Mouse (Mus musculus): ENCODE data around the gene Gm4881. TPM values are rescaled to one million over a fixed set of nuclear protein-coding genes. Genes with fewer than 3 reads are reported as not detected.

The Gm4881 gene
- polyA plus RNA-seq, 1 experiment from 2014 or later: not detected

- 60% methylated on average over 8 of the region's 8 CpGs for WGBS (ENCODE audit: insufficient replicate concordance)
- Histone ChIP-seq H3K9ac (ENCODE audit: low read depth, low read length) (no peak overlapping the region), H3K4me1 (ENCODE audit: control insufficient read depth, low read depth, low read length) (peaks cover 10% of the 10 kb centered on the region)
Observed at GRCm38 (mm10) chr7:24967966-24968365, 23.7 kb upstream of the Gm4881 start.

GRCm38 (mm10) chr7:24964897-24965535 is 20.7 kb upstream of the Gm4881 start:
- Histone ChIP-seq H3K4me1 (ENCODE audit: control insufficient read depth, low read depth, low read length) (no peaks in the 10 kb centered on the region), H3K4me2 (ENCODE audit: low read depth, low read length) (no peak overlapping the region), H3K36me3 (ENCODE audit: control insufficient read depth, insufficient read depth) (no peaks in the 10 kb centered on the region), H3K9ac (ENCODE audit: low read depth, low read length) (no peak overlapping the region), H3K4me3 (ENCODE audit: low read depth, low read length) (no peak overlapping the region), H3K27me3 (ENCODE audit: control insufficient read depth, insufficient read depth, low read depth, low read length) (no peaks in the 10 kb centered on the region), H3K27ac (ENCODE audit: low read length) (no peak overlapping the region), H3K9me3 (replicated peaks; ENCODE audit: control insufficient read depth, low read length) (no peaks in the 10 kb centered on the region)
- no peak for ATAC-seq (ENCODE audit: low read depth)
- 7% methylated on average over 5 of the region's 5 CpGs for WGBS (ENCODE audit: insufficient replicate concordance)

More at GRCm38 (mm10) chr7:24967966-24968365, 23.7 kb upstream of the Gm4881 start:
- Histone ChIP-seq H3K4me2 (ENCODE audit: low read depth, low read length) (no peak overlapping the region), H3K36me3 (ENCODE audit: control insufficient read depth, insufficient read depth) (no peaks in the 10 kb centered on the region), H3K27me3 (ENCODE audit: control insufficient read depth, insufficient read depth, low read depth, low read length) (no peaks in the 10 kb centered on the region), H3K27ac (ENCODE audit: low read length) (no peak overlapping the region), H3K9me3 (replicated peaks; ENCODE audit: control insufficient read depth, low read length) (no peaks in the 10 kb centered on the region), H3K4me3 (ENCODE audit: low read depth, low read length) (no peak overlapping the region)
- ATAC-seq (ENCODE audit: low read depth): no peak

- Histone ChIP-seq H3K9me3 (replicated peaks; ENCODE audit: control insufficient read depth, low read length) (no peaks in the 10 kb centered on the region), H3K27ac (ENCODE audit: low read length) (no peak overlapping the region), H3K36me3 (ENCODE audit: control insufficient read depth, insufficient read depth) (no peaks in the 10 kb centered on the region), H3K27me3 (ENCODE audit: control insufficient read depth, insufficient read depth, low read depth, low read length) (no peaks in the 10 kb centered on the region), H3K9ac (ENCODE audit: low read depth, low read length) (no peak overlapping the region), H3K4me2 (ENCODE audit: low read depth, low read length) (no peak overlapping the region), H3K4me1 (ENCODE audit: control insufficient read depth, low read depth, low read length) (no peaks in the 10 kb centered on the region), H3K4me3 (ENCODE audit: low read depth, low read length) (no peak overlapping the region)
- WGBS (ENCODE audit: insufficient replicate concordance): 48% methylated on average over 2 of the region's 2 CpGs
- ATAC-seq (ENCODE audit: low read depth): no peak
Observed at GRCm38 (mm10) chr7:24964288-24964687, 20.0 kb upstream of the Gm4881 start.

- Histone ChIP-seq H3K4me1 (ENCODE audit: control insufficient read depth, low read depth, low read length) (no peaks in the 10 kb centered on the region), H3K4me3 (ENCODE audit: low read depth, low read length) (no peak overlapping the region), H3K27me3 (ENCODE audit: control insufficient read depth, insufficient read depth, low read depth, low read length) (peaks cover 68% of the 10 kb centered on the region), H3K4me2 (ENCODE audit: low read depth, low read length) (no peak overlapping the region), H3K36me3 (ENCODE audit: control insufficient read depth, insufficient read depth) (no peaks in the 10 kb centered on the region), H3K9me3 (replicated peaks; ENCODE audit: control insufficient read depth, low read length) (no peaks in the 10 kb centered on the region), H3K9ac (ENCODE audit: low read depth, low read length) (no peak overlapping the region), H3K27ac (ENCODE audit: low read length) (no peak overlapping the region)
- ATAC-seq (ENCODE audit: low read depth): no peak
- WGBS (ENCODE audit: insufficient replicate concordance): 14% methylated on average over 22 of the region's 33 CpGs
Observed at GRCm38 (mm10) chr7:24955226-24955625, 10.9 kb upstream of the Gm4881 start.

GRCm38 (mm10) chr7:24954450-24954849 is 10.2 kb upstream of the Gm4881 start:
- no peaks in the 10 kb centered on the region for H3K9me3 ChIP-seq (replicated peaks; ENCODE audit: control insufficient read depth, low read length)
- 0 out of 2 replicates have a peak, but pooled peaks have one; percentile 27 for ATAC-seq (ENCODE audit: low read depth)
- peak overlapping the region; percentile 40 for H3K4me2 ChIP-seq (ENCODE audit: low read depth, low read length)
- H3K9ac ChIP-seq (ENCODE audit: low read depth, low read length): no peak overlapping the region
- H3K4me1 ChIP-seq (ENCODE audit: control insufficient read depth, low read depth, low read length): no peaks in the 10 kb centered on the region
- H3K4me3 ChIP-seq (ENCODE audit: low read depth, low read length): peak overlapping the region; percentile 35
- no peaks in the 10 kb centered on the region for H3K36me3 ChIP-seq (ENCODE audit: control insufficient read depth, insufficient read depth)
- 1% methylated on average over 30 of the region's 30 CpGs for WGBS (ENCODE audit: insufficient replicate concordance)
- no peak overlapping the region for H3K27ac ChIP-seq (ENCODE audit: low read length)
- H3K27me3 ChIP-seq (ENCODE audit: control insufficient read depth, insufficient read depth, low read depth, low read length): peaks cover 75% of the 10 kb centered on the region

- 2% methylated on average over 24 of the region's 24 CpGs for WGBS (ENCODE audit: insufficient replicate concordance)
- Histone ChIP-seq H3K27me3 (ENCODE audit: control insufficient read depth, insufficient read depth, low read depth, low read length) (peaks cover 80% of the 10 kb centered on the region), H3K36me3 (ENCODE audit: control insufficient read depth, insufficient read depth) (no peaks in the 10 kb centered on the region), H3K9ac (ENCODE audit: low read depth, low read length) (no peak overlapping the region), H3K9me3 (replicated peaks; ENCODE audit: control insufficient read depth, low read length) (no peaks in the 10 kb centered on the region), H3K4me2 (ENCODE audit: low read depth, low read length) (peak overlapping the region; percentile 40), H3K4me3 (ENCODE audit: low read depth, low read length) (peak overlapping the region; percentile 35), H3K4me1 (ENCODE audit: control insufficient read depth, low read depth, low read length) (no peaks in the 10 kb centered on the region), H3K27ac (ENCODE audit: low read length) (no peak overlapping the region)
- no peak for ATAC-seq (ENCODE audit: low read depth)
Observed at GRCm38 (mm10) chr7:24953966-24954365, 9.7 kb upstream of the Gm4881 start.

- H3K9ac ChIP-seq (ENCODE audit: low read depth, low read length): no peak overlapping the region
- H3K36me3 ChIP-seq (ENCODE audit: control insufficient read depth, insufficient read depth): no peaks in the 10 kb centered on the region
- no peak overlapping the region for H3K4me2 ChIP-seq (ENCODE audit: low read depth, low read length)
- no peak overlapping the region for H3K4me3 ChIP-seq (ENCODE audit: low read depth, low read length)
- no peak for ATAC-seq (ENCODE audit: low read depth)
- WGBS (ENCODE audit: insufficient replicate concordance): 2% methylated on average over 8 of the region's 8 CpGs
- H3K27ac ChIP-seq (ENCODE audit: low read length): no peak overlapping the region
- no peaks in the 10 kb centered on the region for H3K4me1 ChIP-seq (ENCODE audit: control insufficient read depth, low read depth, low read length)
- peaks cover 97% of the 10 kb centered on the region for H3K27me3 ChIP-seq (ENCODE audit: control insufficient read depth, insufficient read depth, low read depth, low read length)
- H3K9me3 ChIP-seq (replicated peaks; ENCODE audit: control insufficient read depth, low read length): no peaks in the 10 kb centered on the region
Observed at GRCm38 (mm10) chr7:24949958-24950623, 5.8 kb upstream of the Gm4881 start.

GRCm38 (mm10) chr7:24948774-24949173 is 4.5 kb upstream of the Gm4881 start:
- Histone ChIP-seq H3K36me3 (ENCODE audit: control insufficient read depth, insufficient read depth) (no peaks in the 10 kb centered on the region), H3K27me3 (ENCODE audit: control insufficient read depth, insufficient read depth, low read depth, low read length) (peaks cover 97% of the 10 kb centered on the region), H3K4me1 (ENCODE audit: control insufficient read depth, low read depth, low read length) (no peaks in the 10 kb centered on the region), H3K27ac (ENCODE audit: low read length) (no peak overlapping the region), H3K9me3 (replicated peaks; ENCODE audit: control insufficient read depth, low read length) (no peaks in the 10 kb centered on the region), H3K9ac (ENCODE audit: low read depth, low read length) (no peak overlapping the region), H3K4me2 (ENCODE audit: low read depth, low read length) (no peak overlapping the region), H3K4me3 (ENCODE audit: low read depth, low read length) (no peak overlapping the region)
- no peak for ATAC-seq (ENCODE audit: low read depth)
- WGBS (ENCODE audit: insufficient replicate concordance): 3% methylated on average over 28 of the region's 29 CpGs

GRCm38 (mm10) chr7:24947316-24948048 is 3.2 kb upstream of the Gm4881 start:
- ATAC-seq (ENCODE audit: low read depth): no peak
- 4% methylated on average over 7 of the region's 7 CpGs for WGBS (ENCODE audit: insufficient replicate concordance)
- Histone ChIP-seq H3K9ac (ENCODE audit: low read depth, low read length) (no peak overlapping the region), H3K4me1 (ENCODE audit: control insufficient read depth, low read depth, low read length) (no peaks in the 10 kb centered on the region), H3K4me2 (ENCODE audit: low read depth, low read length) (no peak overlapping the region), H3K27ac (ENCODE audit: low read length) (no peak overlapping the region), H3K27me3 (ENCODE audit: control insufficient read depth, insufficient read depth, low read depth, low read length) (peaks cover 97% of the 10 kb centered on the region), H3K36me3 (ENCODE audit: control insufficient read depth, insufficient read depth) (no peaks in the 10 kb centered on the region), H3K9me3 (replicated peaks; ENCODE audit: control insufficient read depth, low read length) (no peaks in the 10 kb centered on the region), H3K4me3 (ENCODE audit: low read depth, low read length) (no peak overlapping the region)

Data from liver, embryonic 16.5 days (tissue).